Mouse (Mus musculus) midbrain, postnatal 0 days (tissue): ENCODE results near the gene Cd163l1. TPM values are rescaled to one million over a fixed set of nuclear protein-coding genes. Genes with fewer than 3 reads are reported as not detected.

Experiments used
- ATAC-seq: fragments of 200-750 bp; cut with Nextera tagmentation; 2 replicates; pipeline ENCODE4 v1.8.0; 2017; ENCODE audit warnings: moderate number of reproducible peaks, mild to moderate bottlenecking, moderate TSS enrichment, moderate library complexity; ENCODE audit not compliant: low FRiP score
- DNase-seq: peaks from one replicate; pipeline ENCODE4 v3.0.0-alpha.2; 2015; ENCODE audit warnings: low spot score
- H3K27ac ChIP-seq: fragments of 300-500 bp; sonication (generic); 2 replicates; pipeline ENCODE4 v1.5.1; 2014; ENCODE audit warnings: low read depth, mild to moderate bottlenecking, low read length, mixed read lengths
- H3K27me3 ChIP-seq: fragments of 300-500 bp; sonication (generic); 2 replicates; pipeline ENCODE4 v1.6.1; 2014; ENCODE audit warnings: low read length, control low read depth, mixed read lengths; ENCODE audit not compliant: insufficient read depth
- H3K36me3 ChIP-seq: fragments of 300-500 bp; sonication (generic); 2 replicates; pipeline ENCODE4 v1.6.1; 2014; ENCODE audit warnings: low read length, control low read depth, mixed read lengths; ENCODE audit not compliant: insufficient read depth
- H3K4me1 ChIP-seq: fragments of 300-500 bp; sonication (generic); 2 replicates; pipeline ENCODE4 v1.6.1; 2014; ENCODE audit warnings: mild to moderate bottlenecking, control low read depth, antibody characterized with exemption, low read length, mixed read lengths; ENCODE audit not compliant: insufficient read depth
- H3K4me2 ChIP-seq: fragments of 300-500 bp; sonication (generic); 2 replicates; pipeline ENCODE4 v1.6.1; 2014; ENCODE audit warnings: low read depth, mild to moderate bottlenecking, low read length, mixed read lengths; ENCODE audit not compliant: poor library complexity, severe bottlenecking
- H3K4me3 ChIP-seq: fragments of 300-500 bp; sonication (generic); 2 replicates; pipeline ENCODE4 v1.5.1; 2014; ENCODE audit warnings: low read depth, mild to moderate bottlenecking, low read length, moderate library complexity
- H3K9ac ChIP-seq: fragments of 300-500 bp; sonication (generic); replicated peaks from 2 replicates; pipeline ENCODE4 v1.6.1; 2014; ENCODE audit warnings: mild to moderate bottlenecking, low read length, moderate library complexity, mixed read lengths; ENCODE audit not compliant: poor library complexity, severe bottlenecking
- H3K9me3 ChIP-seq: fragments of 300-500 bp; sonication (generic); 2 replicates; pipeline ENCODE4 v1.6.1; 2016; ENCODE audit warnings: low read length, control low read depth
- CTCF ChIP-seq: IDR thresholded peaks from 2 replicates; pipeline ENCODE4 v1.5.1; 2016; ENCODE audit warnings: antibody characterized with exemption, mild to moderate bottlenecking
- WGBS: fragments of 180-500 bp; shearing (Covaris S2); extraction: QIAGEN DNeasy Blood & Tissue Kit; methylation state at CpG from one replicate; pipeline ENCODE4 v1.1.7; 2014; 5-methylcytosine and 5-hydroxymethylcytosine counted together
- polyA plus RNA-seq: library from polyadenylated mRNA; unstranded; fragments of >200 nt; fragmentation: Nextera tagmentation; extraction: Ambion mirVana; gene quantifications from 2 replicates; pipeline ENCODE4 v1.2.1, GENCODE M21; 2015
- total RNA-seq: library from RNA; depleted of rRNA; stranded (reverse); fragments of >200 nt; gene quantifications from 2 replicates; pipeline ENCODE4 v1.2.3, GENCODE M21; 2014; rRNA removed

The Cd163l1 gene
- total and polyA plus RNA-seq, 2 experiments from 2014 or later: not detected

GRCm38 (mm10) chr7:140228476-140228875, 10.4 kb downstream of the Cd163l1 start:
- Histone ChIP-seq H3K4me3 (no peak overlapping the region), H3K9ac (no peak overlapping the region), H3K9me3 (no peaks in the 10 kb centered on the region), H3K4me1 (no peaks in the 10 kb centered on the region), H3K27me3 (no peaks in the 10 kb centered on the region), H3K27ac (no peak overlapping the region), H3K36me3 (no peaks in the 10 kb centered on the region), H3K4me2 (no peak overlapping the region)
- DNase-seq: no peak
- ATAC-seq: no peak
- TF ChIP-seq CTCF: no peak
- WGBS: 83% methylated on average over 13 of the region's 13 CpGs

- 59% methylated on average over 2 of the region's 2 CpGs for WGBS
- ATAC-seq (no peak), DNase-seq (no peak)
- Histone ChIP-seq H3K27ac (no peak overlapping the region), H3K9me3 (no peaks in the 10 kb centered on the region), H3K36me3 (no peaks in the 10 kb centered on the region), H3K4me2 (no peak overlapping the region), H3K27me3 (no peaks in the 10 kb centered on the region), H3K4me1 (no peaks in the 10 kb centered on the region), H3K9ac (no peak overlapping the region), H3K4me3 (no peak overlapping the region)
- no peak for TF ChIP-seq CTCF
Measured at GRCm38 (mm10) chr7:140231026-140231425, 13.0 kb downstream of the Cd163l1 start.

DNA sequence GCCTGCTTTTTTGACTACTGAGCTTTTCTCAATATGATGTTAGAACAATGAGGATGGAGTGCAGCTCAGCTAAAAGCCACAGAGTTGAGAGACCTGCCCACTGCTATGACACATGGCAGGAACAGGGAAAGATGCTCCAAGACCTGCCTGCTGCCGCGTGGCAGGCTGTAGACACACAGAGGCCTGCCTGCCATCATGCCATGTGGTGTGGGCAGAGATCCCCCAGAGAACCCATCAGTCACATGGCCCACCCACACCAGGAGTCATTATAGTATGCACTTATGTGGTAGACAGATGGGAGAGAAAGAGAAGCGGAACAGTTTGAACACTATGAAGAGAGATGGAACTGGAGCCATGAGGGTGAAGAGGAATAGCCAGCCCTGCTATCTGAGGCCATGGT, 15.6 kb downstream of the Cd163l1 start:
- WGBS: 97% methylated on average over 3 of the region's 3 CpGs
- H3K4me1 ChIP-seq: no peaks in the 10 kb centered on the region
- H3K36me3 ChIP-seq: no peaks in the 10 kb centered on the region
- no peaks in the 10 kb centered on the region for H3K9me3 ChIP-seq
- ATAC-seq: no peak
- H3K4me3 ChIP-seq: no peak overlapping the region
- H3K27ac ChIP-seq: no peak overlapping the region
- no peak for DNase-seq
- H3K9ac ChIP-seq: no peak overlapping the region
- no peaks in the 10 kb centered on the region for H3K27me3 ChIP-seq
- H3K4me2 ChIP-seq: no peak overlapping the region
- no peak for TF ChIP-seq CTCF

DNA sequence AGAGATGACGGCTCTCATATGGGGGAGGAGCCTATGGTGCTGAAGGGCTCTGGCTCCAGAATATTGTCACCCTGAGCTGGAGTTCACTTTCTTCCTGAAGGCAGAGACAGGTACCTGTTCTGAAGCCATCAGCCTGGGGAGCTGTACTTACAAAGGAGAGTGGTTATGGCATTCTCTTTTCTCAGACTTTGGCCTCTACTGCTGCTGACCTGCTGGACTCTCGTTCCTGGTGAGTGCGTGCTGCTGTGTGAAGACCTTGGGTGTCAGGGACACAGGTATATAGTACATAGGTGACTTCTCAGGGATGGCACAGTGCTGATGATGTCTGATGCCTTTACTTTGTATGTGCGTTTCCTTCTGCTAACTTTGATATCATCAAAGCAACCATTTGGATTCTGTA, 29.1 kb downstream of the Cd163l1 start, which contains the start of gene 5830411N06Rik:
TSS of gene 5830411N06Rik (plus strand) at position 69 of the 400 bp plus-strand sequence.
- DNase-seq (no peak), ATAC-seq (no peak)
- H3K4me1 ChIP-seq: no peaks in the 10 kb centered on the region
- no peak within 1 kb of the TSS for H3K4me2 ChIP-seq
- no peaks in the 10 kb centered on the region for H3K36me3 ChIP-seq
- TF ChIP-seq CTCF: no peak
- 84% methylated on average over 4 of the region's 4 CpGs for WGBS
- no peak within 1 kb of the TSS for H3K4me3 ChIP-seq
- no peak within 1 kb of the TSS for H3K27ac ChIP-seq
- no peaks in the 10 kb centered on the region for H3K9me3 ChIP-seq
- no peak within 1 kb of the TSS for H3K9ac ChIP-seq
- no peaks in the 10 kb centered on the region for H3K27me3 ChIP-seq

DNA sequence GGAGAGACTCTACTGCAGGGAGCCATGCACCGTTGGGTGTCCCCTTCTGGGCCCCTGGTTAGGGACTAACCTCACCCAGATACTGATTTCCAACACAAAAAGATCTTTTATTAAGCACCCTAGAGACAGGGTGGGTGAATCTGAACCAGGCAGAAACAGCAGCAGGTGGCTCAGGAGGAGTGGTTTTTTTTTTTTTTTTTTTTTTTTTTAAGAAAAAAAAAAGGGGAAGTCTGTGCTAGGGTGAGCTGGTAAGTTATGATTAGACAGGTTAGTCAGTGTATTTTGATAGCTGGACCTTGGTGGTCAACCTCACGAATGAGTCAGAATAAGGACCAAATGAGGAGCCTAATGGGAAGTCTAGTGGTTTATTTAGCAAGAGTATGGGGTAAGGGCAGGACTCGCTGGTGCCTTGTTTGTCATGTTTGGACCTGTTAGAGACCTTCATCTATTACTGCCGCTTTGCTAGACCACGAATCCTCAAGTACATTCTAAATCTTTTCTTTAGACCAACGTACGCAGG, 35.8 kb downstream of the Cd163l1 start:
- no peak overlapping the region for H3K27ac ChIP-seq
- H3K9me3 ChIP-seq: no peaks in the 10 kb centered on the region
- H3K4me3 ChIP-seq: no peak overlapping the region
- no peaks in the 10 kb centered on the region for H3K36me3 ChIP-seq
- 88% methylated on average over 7 of the region's 7 CpGs for WGBS
- TF ChIP-seq CTCF: no peak
- no peaks in the 10 kb centered on the region for H3K4me1 ChIP-seq
- no peak for DNase-seq
- no peak overlapping the region for H3K9ac ChIP-seq
- H3K27me3 ChIP-seq: no peaks in the 10 kb centered on the region
- no peak for ATAC-seq
- H3K4me2 ChIP-seq: no peak overlapping the region

Other genes starting within 250 kb of the Cd163l1 start
- gene 6430531B16Rik, start 239.5 kb upstream of the Cd163l1 start, total RNA-seq: 1.0 and 1.6 TPM in 2 replicates
- 1.5 and 1.6 TPM in 2 replicates for gene 6430531B16Rik, start 239.5 kb upstream of the Cd163l1 start, polyA plus RNA-seq
- gene Adam8, start 225.7 kb upstream of the Cd163l1 start, total RNA-seq: 1.2 and 2.7 TPM in 2 replicates
- gene Adam8, start 225.7 kb upstream of the Cd163l1 start, polyA plus RNA-seq: 0.42 and 0.53 TPM in 2 replicates
- 33.6 and 42.5 TPM in 2 replicates for gene Zfp511, start 181.9 kb upstream of the Cd163l1 start, total RNA-seq
- 63.5 and 68.5 TPM in 2 replicates for gene Zfp511, start 181.9 kb upstream of the Cd163l1 start, polyA plus RNA-seq
- gene Tubgcp2, start 181.6 kb upstream of the Cd163l1 start, total RNA-seq: 66.9 and 70.1 TPM in 2 replicates
- gene Tubgcp2, start 181.6 kb upstream of the Cd163l1 start, polyA plus RNA-seq: 61.6 and 65.2 TPM in 2 replicates
- gene Msx3, start 169.2 kb upstream of the Cd163l1 start, total RNA-seq: 0.16 and 0.47 TPM in 2 replicates
- 0.10 TPM in 1 of 2 replicates, not detected in the other for gene Msx3, start 169.2 kb upstream of the Cd163l1 start, polyA plus RNA-seq
- gene Caly, start 135.7 kb upstream of the Cd163l1 start, total RNA-seq: 404 and 435 TPM in 2 replicates
- 595 and 645 TPM in 2 replicates for gene Caly, start 135.7 kb upstream of the Cd163l1 start, polyA plus RNA-seq
- not detected in 2 replicates for gene Prap1, start 124.9 kb upstream of the Cd163l1 start, total RNA-seq
- not detected in 2 replicates for gene Prap1, start 124.9 kb upstream of the Cd163l1 start, polyA plus RNA-seq
- gene Fuom, start 115.8 kb upstream of the Cd163l1 start, total RNA-seq: 26.0 and 47.0 TPM in 2 replicates
- 46.1 and 47.6 TPM in 2 replicates for gene Fuom, start 115.8 kb upstream of the Cd163l1 start, polyA plus RNA-seq
- 8.7 and 12.5 TPM in 2 replicates for gene Paox, start 102.5 kb upstream of the Cd163l1 start, total RNA-seq
- gene Paox, start 102.5 kb upstream of the Cd163l1 start, polyA plus RNA-seq: 6.9 and 8.6 TPM in 2 replicates
- 75.5 and 78.1 TPM in 2 replicates for gene Echs1, start 101.8 kb upstream of the Cd163l1 start, total RNA-seq
- gene Echs1, start 101.8 kb upstream of the Cd163l1 start, polyA plus RNA-seq: 108 and 119 TPM in 2 replicates
- 9.9 and 10.0 TPM in 2 replicates for gene Mtg1, start 80.7 kb upstream of the Cd163l1 start, total RNA-seq
- gene Mtg1, start 80.7 kb upstream of the Cd163l1 start, polyA plus RNA-seq: 31.3 and 33.7 TPM in 2 replicates
- gene Sprn, start 63.4 kb upstream of the Cd163l1 start, total RNA-seq: 63.9 and 70.5 TPM in 2 replicates
- 34.9 and 38.3 TPM in 2 replicates for gene Sprn, start 63.4 kb upstream of the Cd163l1 start, polyA plus RNA-seq
- gene Olfr522, start 53.5 kb upstream of the Cd163l1 start, total RNA-seq: not detected in 2 replicates
- not detected in 2 replicates for gene Olfr522, start 53.5 kb upstream of the Cd163l1 start, polyA plus RNA-seq
- not detected in 2 replicates for gene Olfr523, start 45.0 kb upstream of the Cd163l1 start, total RNA-seq
- 0.05 TPM in 1 of 2 replicates, not detected in the other for gene Olfr523, start 45.0 kb upstream of the Cd163l1 start, polyA plus RNA-seq
- gene Olfr524, start 12.3 kb upstream of the Cd163l1 start, total RNA-seq: not detected in 2 replicates
- gene Olfr524, start 12.3 kb upstream of the Cd163l1 start, polyA plus RNA-seq: not detected in 2 replicates
- not detected in 2 replicates for gene 5830411N06Rik, start 29.0 kb downstream of the Cd163l1 start, total RNA-seq
- 0.04 TPM in 1 of 2 replicates, not detected in the other for gene 5830411N06Rik, start 29.0 kb downstream of the Cd163l1 start, polyA plus RNA-seq
- not detected in 2 replicates for gene Olfr525, start 102.6 kb downstream of the Cd163l1 start, total RNA-seq
- not detected in 2 replicates for gene Olfr525, start 102.6 kb downstream of the Cd163l1 start, polyA plus RNA-seq
- gene Olfr527, start 115.8 kb downstream of the Cd163l1 start, total RNA-seq: not detected in 2 replicates
- not detected in 2 replicates for gene Olfr527, start 115.8 kb downstream of the Cd163l1 start, polyA plus RNA-seq
- gene Olfr60, start 143.4 kb downstream of the Cd163l1 start, total RNA-seq: not detected in 2 replicates
- not detected in 2 replicates for gene Olfr60, start 143.4 kb downstream of the Cd163l1 start, polyA plus RNA-seq
- not detected in 2 replicates for gene Olfr530, start 158.1 kb downstream of the Cd163l1 start, total RNA-seq
- gene Olfr530, start 158.1 kb downstream of the Cd163l1 start, polyA plus RNA-seq: not detected in 2 replicates
- not detected in 2 replicates for gene Olfr531, start 184.7 kb downstream of the Cd163l1 start, total RNA-seq
- not detected in 2 replicates for gene Olfr531, start 184.7 kb downstream of the Cd163l1 start, polyA plus RNA-seq
- not detected in 2 replicates for gene Olfr532, start 203.4 kb downstream of the Cd163l1 start, total RNA-seq
- gene Olfr532, start 203.4 kb downstream of the Cd163l1 start, polyA plus RNA-seq: not detected in 2 replicates
- not detected in 2 replicates for gene Olfr533, start 245.1 kb downstream of the Cd163l1 start, total RNA-seq
- gene Olfr533, start 245.1 kb downstream of the Cd163l1 start, polyA plus RNA-seq: not detected in 2 replicates